Mouse (Mus musculus) embryonic facial prominence, embryonic 13.5 days (tissue): ENCODE measurements around the gene Coq4. TPM values are rescaled to one million over a fixed set of nuclear protein-coding genes. Genes with fewer than 3 reads are reported as not detected.

Experiments
- microRNA-seq: library from miRNA; unstranded; fragments of <30 nt; microRNA quantifications from one replicate; pipeline ENCODE4, GENCODE M21; 2016
- polyA plus RNA-seq: library from polyadenylated mRNA; unstranded; fragments of >200 nt; fragmentation: Nextera tagmentation; extraction: Ambion mirVana; gene quantifications from 2 replicates; pipeline ENCODE4 v1.2.1, GENCODE M21; 2015

The Coq4 gene
- polyA plus RNA-seq, 1 experiment from 2014 or later: 31.1 TPM

Small RNA genes lying within 50 kb of the gene (microRNA-seq; reads per million reads assigned to microRNA genes)
- gene Mir219a-2 (not detected), gene Mir219b (not detected)

Other genes with a start within 250 kb of the Coq4 start
- gene Rapgef1, start 167.8 kb upstream of the Coq4 start, polyA plus RNA-seq: 14.4 and 15.0 TPM in 2 replicates
- not detected in 2 replicates for gene Gm13420, start 35.8 kb upstream of the Coq4 start, polyA plus RNA-seq
- gene Gm13547, start 28.2 kb upstream of the Coq4 start, polyA plus RNA-seq: 0.81 TPM in 1 of 2 replicates, not detected in the other
- 43.4 and 49.4 TPM in 2 replicates for gene Trub2, start 1.0 kb downstream of the Coq4 start, polyA plus RNA-seq
- 16.7 and 17.0 TPM in 2 replicates for gene Slc27a4, start 15.1 kb downstream of the Coq4 start, polyA plus RNA-seq
- 23.4 and 26.3 TPM in 2 replicates for gene Urm1, start 32.6 kb downstream of the Coq4 start, polyA plus RNA-seq
- 29.6 and 29.7 TPM in 2 replicates for gene Cercam, start 81.7 kb downstream of the Coq4 start, polyA plus RNA-seq
- 79.8 and 85.3 TPM in 2 replicates for gene Odf2, start 101.7 kb downstream of the Coq4 start, polyA plus RNA-seq
- 70.1 and 76.8 TPM in 2 replicates for gene Gle1, start 147.9 kb downstream of the Coq4 start, polyA plus RNA-seq
- 74.3 and 78.3 TPM in 2 replicates for gene Sptan1, start 178.1 kb downstream of the Coq4 start, polyA plus RNA-seq